Mouse (Mus musculus): ENCODE measurements around the gene Sdhd.

Gene Sdhd

DNA sequence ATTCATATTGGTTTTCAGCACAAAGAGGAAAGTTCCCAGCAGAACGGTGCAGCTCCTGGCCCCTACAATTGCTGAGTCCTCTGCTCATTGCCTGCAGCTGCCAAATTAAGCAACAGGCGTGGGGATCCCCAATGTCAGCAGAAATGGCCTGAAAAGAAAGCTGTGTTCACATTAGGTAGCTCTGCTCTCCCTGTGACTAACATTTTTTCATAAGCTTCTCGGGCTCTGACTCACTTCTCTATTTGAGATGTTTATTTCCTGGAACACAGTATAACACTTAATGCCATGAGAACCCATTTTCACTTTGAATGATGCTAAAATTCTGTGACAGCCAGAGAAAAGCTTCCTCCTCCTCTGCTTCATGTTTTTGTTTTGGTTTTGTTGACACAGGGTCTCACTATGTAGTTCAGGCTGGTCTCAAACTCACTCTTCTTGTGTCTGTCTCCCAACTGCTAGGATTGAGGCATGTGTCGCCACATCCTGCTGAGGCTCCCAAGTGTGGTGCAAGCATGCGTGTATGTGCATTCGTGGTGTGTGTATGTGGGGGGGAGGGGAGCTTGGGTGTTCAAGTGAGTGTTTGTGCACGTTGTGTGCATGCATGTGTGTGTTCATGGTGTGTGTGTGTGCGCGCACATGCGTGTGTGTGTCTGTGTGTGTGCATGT lies 12.6 kb downstream of the Sdhd start:
- in situ Hi-C loops (cut with MboI, MseI): loop anchor here in 1 of 2 experiments (25.0 kb wide), 1 partner anchor 1104 kb away; the partner anchor contains the start of gene Ttc12

DNA sequence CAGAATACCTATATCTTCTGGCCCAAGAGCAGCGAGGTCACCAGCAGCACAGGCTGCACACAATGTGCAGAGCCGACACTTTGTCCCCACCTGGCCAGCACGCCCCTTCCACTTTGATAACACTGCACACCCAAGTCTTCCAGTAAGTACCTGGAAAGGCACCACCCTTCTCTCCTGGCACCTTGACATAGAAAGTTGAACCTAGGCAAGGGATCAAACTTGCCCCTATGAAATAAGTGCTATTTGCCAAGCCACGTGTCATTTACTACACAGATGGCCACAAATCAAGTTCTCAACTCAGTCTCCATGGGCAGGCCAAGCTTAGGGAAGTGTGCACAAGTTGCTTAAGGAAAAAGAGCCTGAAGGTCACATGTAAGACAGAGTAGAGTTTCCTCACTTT lies 16.7 kb downstream of the Sdhd start:
- in situ Hi-C loops (cut with MboI, MseI): loop anchor here (5.0 to 25.0 kb wide), 4 partner anchors 40 to 1318 kb away; partner anchors contain the start of gene Ttc12 (in 1 of the 2)

DNA sequence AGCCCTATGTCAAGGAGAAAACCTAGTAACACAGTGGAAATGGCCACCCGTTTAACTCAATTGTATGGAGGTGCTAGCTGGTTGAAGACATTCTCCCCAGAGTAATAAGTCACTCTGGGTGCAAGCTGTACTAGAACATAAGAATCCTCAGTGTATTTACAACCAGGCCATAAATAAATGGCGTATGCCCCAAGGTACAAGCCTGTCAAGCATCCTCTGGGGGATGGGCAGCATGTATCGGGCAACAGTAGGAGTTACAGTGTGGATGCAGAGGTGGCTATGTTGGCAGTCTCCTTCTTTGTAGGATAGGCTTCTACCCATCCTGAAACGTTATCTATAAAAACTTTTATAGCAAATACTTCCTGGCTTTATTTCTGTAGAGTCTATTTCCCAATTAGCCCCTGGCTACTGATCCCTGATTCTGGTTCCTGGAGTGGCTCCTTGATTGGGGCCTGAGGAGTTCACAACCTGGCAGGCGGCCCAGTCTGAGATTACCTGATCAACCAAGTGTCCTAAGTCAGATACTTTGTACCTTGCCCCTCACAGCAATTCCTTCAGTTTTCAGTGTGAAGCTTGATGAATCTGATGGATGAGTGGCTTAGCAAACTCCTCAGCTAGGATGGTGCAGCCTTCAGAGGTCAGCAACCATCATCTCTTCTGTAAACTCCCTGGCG lies 18.3 kb downstream of the Sdhd start:
- in situ Hi-C loops (cut with MboI, MseI): loop anchor here (5.0 to 25.0 kb wide), 4 partner anchors 38 to 1320 kb away; partner anchors contain the start of gene Ttc12 (in 1 of the 2)

DNA sequence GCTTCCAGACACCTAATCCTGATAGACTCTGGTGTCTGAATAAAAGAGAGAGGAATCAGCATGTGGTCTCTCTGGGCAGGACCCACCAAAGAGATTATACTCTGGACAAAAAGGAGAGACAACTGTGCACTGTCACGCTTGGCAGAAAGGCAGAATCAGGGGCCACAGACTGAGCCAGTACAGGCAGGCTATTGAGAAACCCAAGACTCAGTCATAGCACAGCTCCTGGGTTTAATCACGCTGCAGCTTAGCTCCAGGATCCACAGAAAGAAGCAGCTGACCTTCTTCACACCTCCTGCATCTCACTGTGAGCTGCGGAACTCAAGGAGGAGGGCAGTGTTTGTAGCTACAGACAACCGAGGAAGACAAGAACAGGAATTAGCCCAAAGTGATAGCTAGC lies 23.2 kb downstream of the Sdhd start:
- in situ Hi-C loops (cut with MboI, MseI): loop anchor here in 1 of 2 experiments (10.0 to 25.0 kb wide), 3 partner anchors 326 to 1324 kb away; partner anchors contain the start of gene Ttc12

DNA sequence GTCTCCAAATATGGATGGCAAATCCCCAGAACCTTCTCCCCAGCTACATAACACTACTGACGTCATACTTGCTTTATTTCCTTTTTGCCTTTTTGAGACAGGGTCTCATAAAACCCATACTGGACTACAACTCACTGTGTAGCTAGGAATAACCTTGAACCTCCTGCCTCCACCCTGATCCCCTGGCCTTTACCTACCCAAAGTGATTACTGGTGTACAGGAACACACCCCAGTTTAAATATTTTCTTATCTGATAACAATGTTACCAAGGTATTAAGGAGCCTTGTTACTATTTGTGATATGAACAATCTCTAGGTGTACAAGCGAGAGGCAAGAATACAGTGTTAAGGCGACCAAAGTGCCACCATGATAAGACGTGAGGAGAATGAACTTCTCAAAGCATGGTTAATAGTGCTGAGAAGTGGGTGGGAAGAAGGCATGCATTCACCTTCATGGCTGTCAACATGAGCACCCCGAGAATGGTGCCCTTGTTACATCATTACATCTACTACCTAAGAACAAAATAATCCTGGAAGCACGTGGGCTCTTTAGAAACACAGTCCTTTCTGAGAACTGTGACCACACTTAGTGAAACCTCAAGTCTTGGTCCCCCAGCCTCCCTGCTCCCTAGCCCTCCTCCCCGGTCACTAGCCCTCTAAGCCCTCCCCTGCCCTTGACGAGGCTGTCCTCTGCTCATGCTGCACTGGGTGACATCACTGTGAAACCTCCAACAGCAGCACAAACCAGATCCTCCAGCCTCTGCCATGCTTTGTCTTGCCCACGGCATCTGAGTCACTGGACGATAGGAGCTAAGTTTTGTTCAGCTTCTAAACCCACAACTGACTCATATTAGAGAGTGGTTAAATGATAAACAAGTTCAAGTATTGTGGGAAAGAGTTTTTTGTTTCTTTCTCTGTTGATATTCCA lies 33.8 kb downstream of the Sdhd start:
- in situ Hi-C loops (cut with MboI, MseI): loop anchor here in 1 of 2 experiments (10.0 to 25.0 kb wide), 2 partner anchors 1325 to 1758 kb away; no protein-coding TSS in a partner anchor

DNA sequence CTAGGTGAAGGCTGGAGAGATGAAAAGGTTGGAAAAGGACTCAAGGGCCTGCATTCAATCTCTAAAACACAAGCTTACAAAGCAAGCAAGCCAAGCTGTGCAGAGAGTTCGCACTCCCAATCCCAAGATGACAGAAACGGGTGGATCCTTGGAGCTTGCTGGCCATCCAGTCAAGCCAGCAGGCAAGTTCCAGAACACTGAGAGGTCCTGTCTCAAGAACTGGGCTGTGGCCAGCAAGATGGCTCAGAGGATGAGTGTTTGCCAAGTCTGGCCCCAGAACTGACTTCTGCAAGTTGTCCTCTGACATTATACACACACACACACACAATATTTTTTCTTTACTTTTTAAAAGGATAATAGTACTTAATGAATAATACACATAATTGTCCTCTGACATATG lies 35.7 kb downstream of the Sdhd start:
- in situ Hi-C loops (cut with MboI, MseI): loop anchor here in 1 of 2 experiments (25.0 kb wide), 1 partner anchor 1756 kb away; no protein-coding TSS in a partner anchor

DNA sequence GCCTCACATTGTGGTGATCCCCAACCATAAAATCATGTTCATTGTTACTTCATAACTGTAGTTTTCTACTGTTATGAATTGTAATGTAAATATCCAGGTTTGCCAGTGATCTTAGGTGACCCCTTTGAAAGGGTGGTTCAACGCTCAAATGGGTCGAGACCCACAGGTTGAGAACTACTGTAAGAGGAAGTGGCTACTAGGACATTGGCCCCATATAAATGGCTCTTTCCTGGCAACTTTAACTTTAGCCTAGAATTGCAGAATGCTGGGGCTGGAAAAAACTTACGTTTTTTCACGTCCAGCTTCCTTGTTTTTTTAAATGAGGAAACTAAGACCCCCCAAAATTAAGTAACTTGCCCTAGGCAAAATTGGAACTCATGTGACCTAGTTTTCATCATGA lies 36.2 kb downstream of the Sdhd start:
- in situ Hi-C loops (cut with MboI, MseI): loop anchor here in 1 of 2 experiments (25.0 kb wide), 1 partner anchor 1755 kb away; no protein-coding TSS in a partner anchor

DNA sequence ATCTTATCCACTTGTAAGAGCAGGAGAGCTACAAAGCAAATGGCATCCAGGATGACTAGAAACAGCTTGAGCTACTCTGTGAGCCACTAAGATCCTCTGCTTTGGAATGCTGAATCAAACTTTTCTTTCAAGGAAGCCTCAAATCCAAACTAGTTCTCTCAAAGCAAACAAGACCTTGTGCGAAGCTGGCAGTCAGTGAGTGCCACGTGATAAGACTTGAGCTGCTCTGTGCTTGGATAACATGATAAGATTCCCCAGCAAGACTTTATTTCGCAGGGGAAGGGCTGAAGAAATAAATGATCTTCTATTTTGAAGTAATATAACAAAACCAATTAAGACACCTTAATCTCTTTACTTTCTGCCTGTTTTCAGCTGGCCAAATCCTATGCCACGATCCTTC lies 37.7 kb downstream of the Sdhd start:
- in situ Hi-C loops (cut with MboI, MseI): loop anchor here in 1 of 2 experiments (25.0 kb wide), 1 partner anchor 1754 kb away; no protein-coding TSS in a partner anchor

DNA sequence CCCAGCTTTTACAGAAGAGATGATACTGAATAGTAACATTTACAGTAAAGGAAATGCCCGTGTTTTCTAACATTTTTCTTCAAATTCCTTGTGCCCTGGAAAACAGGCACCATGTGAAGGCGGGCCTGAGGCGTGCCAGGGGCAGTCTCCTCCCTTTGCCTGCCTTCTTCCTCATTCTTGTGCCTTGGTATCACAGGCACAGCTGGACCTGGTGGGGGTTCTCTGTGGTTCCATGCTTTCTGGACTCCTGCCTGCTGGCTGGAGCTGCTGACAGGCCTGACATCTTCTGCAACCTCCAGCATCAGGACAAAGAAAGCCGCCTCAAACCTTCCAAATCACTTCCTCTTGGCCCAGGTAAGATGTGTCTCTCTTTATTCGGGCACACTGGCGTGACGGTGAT lies 38.4 kb downstream of the Sdhd start:
- in situ Hi-C loops (cut with MboI, MseI): loop anchor here in 1 of 2 experiments (25.0 kb wide), 1 partner anchor 1753 kb away; no protein-coding TSS in a partner anchor

DNA sequence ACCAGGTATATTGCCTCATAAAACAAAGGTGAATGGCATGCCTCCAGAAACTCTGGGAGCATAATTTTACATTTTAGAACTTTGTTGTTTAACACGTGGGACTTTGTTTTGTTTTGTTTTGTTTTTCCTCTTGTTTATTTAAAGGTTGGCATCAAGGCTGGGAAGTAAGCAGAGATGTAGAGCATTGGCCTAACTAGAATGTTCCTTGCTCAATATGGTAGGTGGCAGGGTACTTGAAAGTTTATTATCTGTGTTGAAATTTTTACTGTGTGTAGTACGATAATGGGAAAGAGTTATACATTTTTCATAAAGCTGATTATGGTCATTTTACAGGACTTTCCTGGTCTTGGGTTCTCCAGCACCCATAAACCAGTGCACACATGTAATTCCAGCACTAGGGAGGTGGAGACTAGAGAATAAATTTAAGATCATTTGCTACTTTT lies 41.7 kb downstream of the Sdhd start:
- in situ Hi-C loops (cut with MboI, MseI): loop anchor here in 1 of 2 experiments (25.0 kb wide), 1 partner anchor 1750 kb away; no protein-coding TSS in a partner anchor

DNA sequence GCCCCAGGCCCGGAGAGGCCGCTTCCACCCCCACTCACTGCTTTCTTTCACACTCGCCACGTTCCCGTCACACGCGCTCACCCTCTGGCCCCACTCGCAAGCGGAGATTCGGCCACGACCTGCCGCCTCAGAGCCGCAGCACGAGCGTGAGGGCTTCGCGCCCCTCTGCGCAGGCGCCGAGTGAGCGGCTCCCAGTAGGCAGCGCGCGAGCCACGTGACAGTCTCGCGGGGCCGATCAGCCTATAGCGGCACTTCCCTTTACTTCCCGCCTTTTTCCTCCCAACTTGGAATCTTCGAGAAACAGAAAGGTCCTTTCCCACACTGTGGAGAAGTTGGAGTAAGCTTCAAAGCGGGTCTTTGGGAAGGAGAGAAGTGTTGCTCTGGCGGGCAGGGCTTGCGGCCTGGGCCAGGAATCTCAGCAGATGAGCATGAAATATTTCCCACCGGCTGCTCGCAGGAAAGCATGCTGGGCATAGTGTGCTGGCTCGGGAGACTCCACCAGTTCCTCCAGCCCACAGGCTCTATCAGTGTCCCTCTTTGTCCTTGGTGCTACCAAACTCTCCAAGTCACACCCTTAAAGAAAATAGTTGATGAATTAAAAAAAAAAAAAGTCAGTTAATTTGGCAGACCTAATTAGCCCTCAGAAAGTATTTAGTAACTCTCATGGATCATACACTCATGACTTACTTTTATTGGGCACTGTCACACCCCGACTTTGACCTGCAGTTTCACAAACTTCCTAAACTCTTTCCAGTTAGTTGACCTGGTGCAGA lies 42.3 kb downstream of the Sdhd start, which contains the start of gene Tex12:
Tex12 (minus strand) TSS at position 181 of the 773 bp plus-strand sequence.
- in situ Hi-C loops (cut with MboI, MseI): loop anchor here in 1 of 2 experiments (25.0 kb wide), 1 partner anchor 1749 kb away; no protein-coding TSS in a partner anchor

DNA sequence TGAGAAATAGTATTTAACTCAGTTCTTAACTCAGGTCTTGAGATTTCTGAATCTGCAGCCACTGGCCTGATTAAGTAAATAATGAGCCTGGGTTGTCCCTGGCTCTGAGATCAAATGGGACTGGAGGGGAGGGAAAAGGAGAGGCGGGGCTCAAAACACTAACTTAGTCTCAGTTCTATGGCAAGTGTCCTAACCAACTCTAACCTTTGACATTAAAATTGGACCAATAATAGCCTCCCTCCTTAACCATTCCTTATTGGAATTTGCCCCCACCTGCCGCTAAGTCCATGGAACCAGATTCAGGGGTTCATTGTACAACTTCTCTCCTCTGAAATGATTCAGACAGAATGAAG lies 48.5 kb downstream of the Sdhd start, which contains the start of gene Bco2:
Bco2 (minus strand) TSS at position 88 of the 353 bp plus-strand sequence.
- in situ Hi-C loops (cut with MboI, MseI): loop anchor here in 1 of 2 experiments (25.0 kb wide), 1 partner anchor 1743 kb away; no protein-coding TSS in a partner anchor

DNA sequence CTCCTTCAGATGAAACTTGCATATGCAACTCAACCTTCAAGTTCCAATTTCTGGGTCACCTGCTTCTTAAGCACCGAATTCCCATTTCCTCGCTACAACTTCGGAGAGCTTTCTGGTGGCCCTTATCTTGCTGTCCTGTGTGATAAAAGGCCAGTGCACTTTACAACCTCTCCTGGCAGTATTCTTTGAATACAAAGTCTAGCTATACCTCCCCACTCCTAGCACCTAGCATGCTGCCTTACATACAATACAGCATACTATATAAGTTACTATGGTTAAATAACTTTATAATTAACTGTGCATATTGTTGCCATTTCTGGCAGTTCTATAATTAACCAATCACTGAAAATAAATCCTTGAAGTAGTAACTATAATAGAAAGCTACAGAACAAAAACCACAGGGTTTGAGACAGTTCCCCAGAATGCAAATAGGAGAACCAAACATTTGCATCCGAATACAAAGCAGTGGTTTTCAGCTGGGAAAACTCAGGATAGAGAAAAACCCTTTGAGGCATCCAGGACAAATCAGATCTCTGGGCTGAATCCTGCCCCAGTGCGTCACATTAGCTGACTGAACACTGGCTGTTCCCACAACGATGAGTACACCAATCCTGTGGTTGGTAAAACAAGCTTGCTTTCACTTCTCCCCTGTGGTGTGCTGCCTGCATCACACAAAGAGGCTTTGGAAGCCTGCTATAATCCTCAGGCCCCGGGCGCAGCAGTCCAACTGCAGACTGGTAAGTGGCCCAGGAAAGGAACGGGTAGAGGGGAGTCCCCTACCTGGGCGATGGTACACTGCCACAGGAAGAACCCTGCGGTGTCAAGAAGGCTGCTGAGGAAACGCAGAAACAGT lies 49.1 kb downstream of the Sdhd start, which contains the start of gene Il18:
Il18 (plus strand) TSS at position 587 of the 853 bp plus-strand sequence.
- in situ Hi-C loops (cut with MboI, MseI): loop anchor here in 1 of 2 experiments (25.0 kb wide), 1 partner anchor 1742 kb away; no protein-coding TSS in a partner anchor

DNA sequence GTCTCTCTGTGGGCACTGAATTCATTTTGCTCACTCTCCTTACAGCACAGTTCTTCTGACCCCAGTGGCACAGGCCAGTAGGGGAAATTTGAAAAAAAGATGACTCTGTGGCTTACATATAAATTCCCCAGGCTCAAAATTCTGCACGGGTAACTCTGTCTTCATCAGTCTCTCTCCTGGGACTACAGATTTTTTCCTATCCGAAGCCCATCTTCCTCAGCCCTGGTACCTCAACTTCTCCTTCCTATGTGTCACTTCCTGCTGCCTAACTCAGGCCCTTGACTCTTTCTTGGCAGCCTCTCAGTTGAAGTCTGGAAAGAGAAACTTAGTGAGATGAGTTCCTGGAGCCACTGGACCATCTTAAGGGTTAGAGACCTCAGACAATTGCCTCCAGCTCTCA lies 50.1 kb downstream of the Sdhd start:
- in situ Hi-C loops (cut with MboI, MseI): loop anchor here in 1 of 2 experiments (25.0 kb wide), 1 partner anchor 1741 kb away; no protein-coding TSS in a partner anchor

DNA sequence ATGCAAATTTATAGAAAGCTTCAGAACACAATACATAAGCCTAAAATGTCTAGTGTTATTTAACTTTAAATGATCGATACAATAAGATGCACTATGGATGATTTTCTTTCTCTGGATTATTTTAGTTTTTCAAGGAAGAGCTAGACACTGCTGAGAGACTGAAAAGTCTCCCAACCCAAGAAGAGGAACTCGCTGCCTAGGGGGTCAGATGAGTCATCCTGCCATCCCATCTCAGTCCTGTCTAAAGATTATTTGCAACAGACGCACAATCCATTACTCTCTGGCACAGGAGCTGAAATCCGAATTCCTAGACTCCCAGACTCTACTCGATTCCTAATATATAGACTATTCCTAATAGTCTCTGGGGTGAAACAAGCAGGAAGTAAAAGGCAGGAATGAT lies 51.4 kb downstream of the Sdhd start:
- in situ Hi-C loops (cut with MboI, MseI): loop anchor here in 1 of 2 experiments (25.0 kb wide), 1 partner anchor 1740 kb away; no protein-coding TSS in a partner anchor

DNA sequence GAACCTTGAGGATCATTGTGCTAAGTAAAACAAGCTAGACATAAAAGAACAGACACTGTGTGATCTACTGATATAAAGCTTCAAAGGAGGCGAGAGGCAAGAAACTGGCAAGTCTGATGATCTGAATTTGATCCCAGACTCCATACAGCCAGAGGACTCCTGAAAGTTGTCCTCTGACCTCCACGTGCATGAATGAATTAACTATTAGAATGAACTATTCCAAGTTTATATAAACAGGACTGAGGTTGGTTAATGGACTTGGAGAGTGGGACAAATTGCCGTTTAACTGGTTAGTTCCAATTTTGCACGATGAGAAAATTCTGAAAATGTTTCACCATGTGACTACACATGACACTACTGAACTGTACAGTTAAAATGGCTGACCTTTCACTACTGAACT lies 54.7 kb downstream of the Sdhd start:
- in situ Hi-C loops (cut with MboI, MseI): loop anchor here in 1 of 2 experiments (5.0 to 25.0 kb wide), 2 partner anchors 38 to 212 kb away; partner anchors contain the start of gene Rpl10-ps3

DNA sequence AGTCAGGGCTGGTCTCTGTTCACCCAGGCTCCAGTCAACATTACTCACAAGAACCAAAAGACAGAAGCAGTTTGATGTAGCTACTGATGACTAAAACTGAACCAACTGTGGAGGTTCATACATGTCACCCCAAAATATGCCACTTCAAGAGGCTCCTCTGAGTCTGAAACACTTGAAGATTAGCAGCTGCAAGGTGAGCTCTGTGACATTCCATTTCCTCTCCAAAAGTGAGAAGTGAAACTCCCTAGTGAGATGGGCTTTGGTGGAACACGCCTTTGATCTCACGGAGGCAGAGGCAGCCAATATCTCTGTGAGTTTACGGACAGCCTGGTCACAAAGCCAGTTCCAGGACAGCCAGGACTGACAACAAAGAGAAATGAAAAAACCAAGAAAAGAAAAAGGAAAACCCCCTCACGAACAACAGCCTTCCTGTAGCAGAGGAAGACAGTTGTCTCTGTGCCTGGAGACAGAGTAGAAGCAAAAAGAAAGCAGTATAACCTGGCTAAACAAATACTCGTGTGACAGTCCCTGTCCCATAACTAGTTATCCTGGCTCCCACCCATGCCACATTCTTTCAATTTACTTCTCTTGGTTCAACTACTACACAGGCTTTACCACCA lies 55.6 kb downstream of the Sdhd start:
- in situ Hi-C loops (cut with MboI, MseI): loop anchor here in 1 of 2 experiments (5.0 to 25.0 kb wide), 2 partner anchors 39 to 211 kb away; partner anchors contain the start of gene Rpl10-ps3

Data from T-helper 17 cell (primary cell).